Mouse (Mus musculus): Measurements from ENCODE around the gene Slc16a3. TPM values are rescaled to one million over a fixed set of nuclear protein-coding genes. Genes with fewer than 3 reads are reported as not detected.

Gene Slc16a3
- polyA plus RNA-seq, 1 experiment = 2.9 TPM

DNA sequence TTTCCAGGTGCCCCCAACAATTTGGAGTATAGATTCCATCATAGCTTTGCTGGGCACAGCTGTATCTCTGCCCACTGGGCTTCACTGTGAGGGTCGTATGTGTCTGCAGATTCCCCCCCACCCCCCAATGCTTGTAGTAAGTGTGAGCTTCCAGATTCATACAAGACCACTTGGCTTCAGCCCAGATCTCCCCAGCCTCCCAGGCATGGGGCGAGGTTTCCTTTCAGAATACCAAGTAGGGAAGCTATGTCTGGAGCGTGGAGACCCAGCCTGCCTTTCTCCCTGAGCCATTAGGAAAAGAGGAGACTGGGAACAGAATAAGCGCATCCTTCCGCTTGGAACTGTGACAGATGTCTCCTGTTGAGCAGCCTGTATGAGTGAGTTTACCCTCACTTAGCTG is 45.3 kb downstream of the Slc16a3 start:
- 82% methylated on average over 5 of the region's 5 CpGs for WGBS
- Histone ChIP-seq H3K4me3 (ENCODE audit: insufficient read depth, low read depth, low read length) (no peak overlapping the region), H3K36me3 (ENCODE audit: control insufficient read depth, insufficient read depth, low read length) (no peaks in the 10 kb centered on the region), H3K27ac (ENCODE audit: insufficient read depth, low read depth, low read length) (no peak overlapping the region), H3K4me1 (ENCODE audit: control insufficient read depth, insufficient read depth, low read length) (peaks cover 12% of the 10 kb centered on the region), H3K27me3 (replicated peaks; ENCODE audit: control insufficient read depth, insufficient read depth, low read length) (no peaks in the 10 kb centered on the region)
- DNase-seq = no peak
- TF ChIP-seq POLR2A (IDR thresholded peaks at IDR 0.05; ENCODE audit: low read depth, low read length) (no peak), CTCF (conservative IDR thresholded peaks at IDR 0.05; ENCODE audit: insufficient read depth, insufficient read length, low read depth, low read length) (no peak)

DNA sequence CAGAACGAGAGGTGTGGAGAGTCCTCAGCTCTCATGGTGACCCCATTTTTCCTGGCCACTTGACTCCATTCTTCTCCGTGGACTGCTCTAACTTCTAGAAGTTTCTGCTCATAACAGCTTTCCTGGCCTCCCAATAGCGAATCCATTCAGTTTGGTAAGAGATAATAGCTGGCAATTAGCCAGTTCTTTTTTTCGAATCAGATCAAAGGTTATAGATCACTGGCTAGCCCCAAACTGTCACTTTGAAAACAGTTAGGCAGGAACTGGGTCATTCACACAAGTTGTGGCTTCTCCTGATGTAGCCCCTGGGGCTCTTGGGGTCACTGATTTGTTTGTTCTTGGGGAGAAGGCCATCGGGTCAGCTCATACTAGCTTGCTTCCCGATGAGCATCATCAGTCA is 46.5 kb downstream of the Slc16a3 start:
- Histone ChIP-seq H3K4me1 (ENCODE audit: control insufficient read depth, insufficient read depth, low read length) (peaks cover 3% of the 10 kb centered on the region; the same call in 1 of the 2 replicates), H3K27ac (ENCODE audit: insufficient read depth, low read depth, low read length) (no peak overlapping the region), H3K4me3 (ENCODE audit: insufficient read depth, low read depth, low read length) (no peak overlapping the region), H3K27me3 (replicated peaks; ENCODE audit: control insufficient read depth, insufficient read depth, low read length) (no peaks in the 10 kb centered on the region), H3K36me3 (ENCODE audit: control insufficient read depth, insufficient read depth, low read length) (no peaks in the 10 kb centered on the region)
- WGBS = 68% methylated on average over 6 of the region's 6 CpGs
- DNase-seq = no peak
- TF ChIP-seq CTCF (conservative IDR thresholded peaks at IDR 0.05; ENCODE audit: insufficient read depth, insufficient read length, low read depth, low read length) (no peak), POLR2A (IDR thresholded peaks at IDR 0.05; ENCODE audit: low read depth, low read length) (no peak)

DNA sequence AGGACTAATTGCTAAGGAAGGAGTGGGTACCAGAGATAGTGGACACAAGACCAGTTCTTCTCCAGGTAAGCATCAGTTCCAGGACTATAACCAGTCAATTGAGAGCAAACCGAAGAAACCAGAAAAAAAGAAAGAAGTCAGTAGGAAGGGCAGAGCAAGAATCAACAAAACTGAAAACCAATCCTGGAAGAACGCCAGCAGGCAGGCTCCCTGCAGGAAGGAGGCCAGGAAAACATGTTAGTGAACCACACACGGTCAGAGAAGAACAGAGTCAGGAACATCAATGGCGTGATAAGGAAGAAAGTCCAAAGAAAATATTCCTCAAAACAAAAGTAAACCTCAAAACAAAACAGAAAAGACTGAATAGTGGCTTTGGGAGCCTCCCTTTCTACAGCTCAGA is 53.7 kb downstream of the Slc16a3 start:
- H3K27me3 ChIP-seq (replicated peaks; ENCODE audit: control insufficient read depth, insufficient read depth, low read length) = no peaks in the 10 kb centered on the region
- 16% methylated on average over 4 of the region's 4 CpGs for WGBS

DNA sequence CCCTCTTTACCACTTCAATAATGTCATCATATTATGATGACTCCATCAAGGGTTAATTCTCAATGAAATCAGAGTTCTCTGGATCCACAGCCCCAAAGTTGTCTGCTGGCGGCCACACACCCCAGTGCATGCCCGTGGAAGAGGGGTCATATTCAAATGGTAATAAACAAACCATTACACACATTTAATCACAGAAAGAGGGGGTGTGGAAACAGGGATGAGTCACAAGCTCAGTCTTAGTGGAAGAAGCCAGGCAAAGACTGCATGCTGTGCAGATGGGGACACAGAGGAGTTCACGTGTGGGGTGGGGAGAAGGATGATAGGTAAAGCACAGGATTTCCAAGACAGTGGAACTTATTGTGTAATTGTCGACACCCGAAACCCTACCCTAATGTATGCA is 56.0 kb downstream of the Slc16a3 start:
- no peaks in the 10 kb centered on the region for H3K36me3 ChIP-seq (ENCODE audit: control insufficient read depth, insufficient read depth, low read length)
- H3K27me3 ChIP-seq (replicated peaks; ENCODE audit: control insufficient read depth, insufficient read depth, low read length) = no peaks in the 10 kb centered on the region
- 52% methylated on average over 5 of the region's 5 CpGs for WGBS
- DNase-seq = no peak
- H3K4me3 ChIP-seq (ENCODE audit: insufficient read depth, low read depth, low read length) = no peak overlapping the region
- H3K4me1 ChIP-seq (ENCODE audit: control insufficient read depth, insufficient read depth, low read length) = no peaks in the 10 kb centered on the region
- H3K27ac ChIP-seq (ENCODE audit: insufficient read depth, low read depth, low read length) = no peak overlapping the region
- TF ChIP-seq POLR2A (IDR thresholded peaks at IDR 0.05; ENCODE audit: low read depth, low read length) (no peak), CTCF (conservative IDR thresholded peaks at IDR 0.05; ENCODE audit: insufficient read depth, insufficient read length, low read depth, low read length) (no peak)

More for the DNA sequence above, 53.7 kb downstream of the Slc16a3 start:
- no peak overlapping the region for H3K27ac ChIP-seq (ENCODE audit: insufficient read depth, low read depth, low read length)
- no peaks in the 10 kb centered on the region for H3K36me3 ChIP-seq (ENCODE audit: control insufficient read depth, insufficient read depth, low read length)
- TF ChIP-seq CTCF (conservative IDR thresholded peaks at IDR 0.05; ENCODE audit: insufficient read depth, insufficient read length, low read depth, low read length) = no peak
- TF ChIP-seq POLR2A (IDR thresholded peaks at IDR 0.05; ENCODE audit: low read depth, low read length) = no peak
- no peak overlapping the region for H3K4me3 ChIP-seq (ENCODE audit: insufficient read depth, low read depth, low read length)
- H3K4me1 ChIP-seq (ENCODE audit: control insufficient read depth, insufficient read depth, low read length) = no peaks in the 10 kb centered on the region
- DNase-seq = peak; percentile 61

DNA sequence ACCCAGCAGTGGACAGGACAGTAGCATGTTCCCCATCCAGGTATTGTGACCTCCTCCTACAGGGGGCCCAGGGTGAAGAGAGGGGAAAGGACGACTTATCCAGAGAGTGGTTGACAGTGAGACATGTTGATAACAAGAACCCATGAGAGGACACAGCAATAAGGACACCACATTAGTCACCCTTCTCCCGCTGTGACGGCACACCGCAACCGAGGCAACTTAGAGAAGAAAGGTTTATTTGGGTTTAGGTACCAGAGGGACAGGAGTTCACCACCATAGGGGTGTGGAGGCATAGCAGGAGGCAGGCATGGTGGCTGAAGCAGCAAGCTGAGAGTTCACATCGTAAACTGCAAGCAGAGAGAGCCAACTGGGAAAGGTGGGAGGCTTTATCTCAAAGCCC is 57.9 kb downstream of the Slc16a3 start:
- H3K27me3 ChIP-seq (replicated peaks; ENCODE audit: control insufficient read depth, insufficient read depth, low read length) = no peaks in the 10 kb centered on the region
- no peaks in the 10 kb centered on the region for H3K4me1 ChIP-seq (ENCODE audit: control insufficient read depth, insufficient read depth, low read length)
- no peak overlapping the region for H3K4me3 ChIP-seq (ENCODE audit: insufficient read depth, low read depth, low read length)
- no peaks in the 10 kb centered on the region for H3K36me3 ChIP-seq (ENCODE audit: control insufficient read depth, insufficient read depth, low read length)
- DNase-seq = no peak
- TF ChIP-seq POLR2A (IDR thresholded peaks at IDR 0.05; ENCODE audit: low read depth, low read length) = no peak
- TF ChIP-seq CTCF (conservative IDR thresholded peaks at IDR 0.05; ENCODE audit: insufficient read depth, insufficient read length, low read depth, low read length) = no peak
- no peak overlapping the region for H3K27ac ChIP-seq (ENCODE audit: insufficient read depth, low read depth, low read length)
- 79% methylated on average over 6 of the region's 6 CpGs for WGBS

DNA sequence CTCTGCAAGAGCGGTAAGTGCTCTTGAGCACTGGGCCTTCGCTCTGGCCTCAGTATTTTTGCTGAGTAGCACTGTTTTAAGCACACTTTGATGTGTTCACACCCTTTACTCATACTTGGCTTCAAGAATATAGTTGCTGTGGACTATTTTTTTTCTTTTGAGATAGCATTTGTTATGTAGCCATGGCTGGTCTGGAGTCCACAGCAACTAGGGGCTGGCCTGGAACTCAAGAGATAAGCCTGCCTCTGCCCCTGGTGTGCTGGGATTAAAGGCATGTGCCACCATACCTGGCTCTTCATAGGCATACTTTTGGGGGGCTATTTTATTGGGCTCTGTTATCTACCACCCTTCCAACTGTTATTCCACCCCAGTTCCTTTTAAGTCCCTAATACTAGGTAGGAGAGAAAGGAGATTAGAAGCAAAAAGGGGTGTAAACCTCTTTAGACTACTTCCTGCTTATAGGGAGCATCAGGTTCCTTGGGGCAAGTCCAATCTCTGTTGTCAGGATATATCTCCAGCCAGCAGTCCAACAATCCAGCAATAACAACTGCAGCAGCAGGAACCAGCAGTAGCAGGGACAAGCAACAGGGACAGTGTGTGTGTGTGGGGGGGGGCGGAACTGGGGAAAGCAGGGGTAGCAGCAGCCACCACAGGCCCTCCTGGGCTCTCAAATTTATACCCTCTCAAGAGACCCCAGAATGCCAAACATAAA is 61.9 kb downstream of the Slc16a3 start:
- Histone ChIP-seq H3K27me3 (replicated peaks; ENCODE audit: control insufficient read depth, insufficient read depth, low read length) (no peaks in the 10 kb centered on the region), H3K4me3 (ENCODE audit: insufficient read depth, low read depth, low read length) (no peak overlapping the region), H3K4me1 (ENCODE audit: control insufficient read depth, insufficient read depth, low read length) (no peaks in the 10 kb centered on the region), H3K27ac (ENCODE audit: insufficient read depth, low read depth, low read length) (no peak overlapping the region), H3K36me3 (ENCODE audit: control insufficient read depth, insufficient read depth, low read length) (no peaks in the 10 kb centered on the region)
- over 99% methylated on average over 3 of the region's 3 CpGs for WGBS
- TF ChIP-seq CTCF (conservative IDR thresholded peaks at IDR 0.05; ENCODE audit: insufficient read depth, insufficient read length, low read depth, low read length) = no peak
- no peak for TF ChIP-seq POLR2A (IDR thresholded peaks at IDR 0.05; ENCODE audit: low read depth, low read length)
- no peak for DNase-seq

Other genes starting within 250 kb of the Slc16a3 start
- gene Cenpx, start 234.7 kb upstream of the Slc16a3 start, polyA plus RNA-seq (2012; rRNA removed) = 157 and 166 TPM in 2 replicates
- gene Lrrc45, start 234.6 kb upstream of the Slc16a3 start, polyA plus RNA-seq (2012; rRNA removed) = 17.5 and 19.5 TPM in 2 replicates
- gene Rac3, start 227.0 kb upstream of the Slc16a3 start, polyA plus RNA-seq (2012; rRNA removed) = 14.5 and 17.0 TPM in 2 replicates
- 910 and 990 TPM in 2 replicates for gene Dcxr, start 221.2 kb upstream of the Slc16a3 start, polyA plus RNA-seq (2012; rRNA removed)
- gene Cbr2, start 216.4 kb upstream of the Slc16a3 start, polyA plus RNA-seq (2012; rRNA removed) = 31.3 and 45.3 TPM in 2 replicates
- 0.53 and 0.55 TPM in 2 replicates for gene Hmga1b, start 185.7 kb upstream of the Slc16a3 start, polyA plus RNA-seq (2012; rRNA removed)
- gene Rfng, start 164.3 kb upstream of the Slc16a3 start, polyA plus RNA-seq (2012; rRNA removed) = 69.0 and 80.5 TPM in 2 replicates
- gene Gps1, start 164.2 kb upstream of the Slc16a3 start, polyA plus RNA-seq (2012; rRNA removed) = 173 and 175 TPM in 2 replicates
- 42.3 and 42.6 TPM in 2 replicates for gene Dus1l, start 152.1 kb upstream of the Slc16a3 start, polyA plus RNA-seq (2012; rRNA removed)
- 936 and 1,244 TPM in 2 replicates for gene Fasn, start 123.9 kb upstream of the Slc16a3 start, polyA plus RNA-seq (2012; rRNA removed)
- gene Ccdc57, start 15.6 kb upstream of the Slc16a3 start, polyA plus RNA-seq (2012; rRNA removed) = 2.9 and 3.5 TPM in 2 replicates
- gene Csnk1d, start 42.9 kb downstream of the Slc16a3 start, polyA plus RNA-seq (2012; rRNA removed) = 63.3 and 71.0 TPM in 2 replicates
- gene Cd7, start 90.9 kb downstream of the Slc16a3 start, polyA plus RNA-seq (2012; rRNA removed) = 1.2 and 3.0 TPM in 2 replicates
- 66.6 and 75.2 TPM in 2 replicates for gene Sectm1b, start 115.1 kb downstream of the Slc16a3 start, polyA plus RNA-seq (2012; rRNA removed)
- 2.1 and 2.8 TPM in 2 replicates for gene Sectm1a, start 132.7 kb downstream of the Slc16a3 start, polyA plus RNA-seq (2012; rRNA removed)
- not detected in 2 replicates for gene Tex19.2, start 170.2 kb downstream of the Slc16a3 start, polyA plus RNA-seq (2012; rRNA removed)
- not detected in 2 replicates for gene Tex19.1, start 197.7 kb downstream of the Slc16a3 start, polyA plus RNA-seq (2012; rRNA removed)
- gene Uts2r, start 211.8 kb downstream of the Slc16a3 start, polyA plus RNA-seq (2012; rRNA removed) = not detected in 2 replicates